Mouse (Mus musculus) naive thymus-derived CD4-positive, alpha-beta T cell, adult 5 months (primary cell): Measurements from ENCODE around the gene Soga3. TPM values are rescaled to one million over a fixed set of nuclear protein-coding genes. Genes with fewer than 3 reads are reported as not detected.

Experiments
- polyA plus RNA-seq: library from polyadenylated mRNA; unstranded; fragments of 100-300 nt; shearing (Covaris generic); gene quantifications from one replicate; pipeline ENCODE4 v1.2.1, GENCODE M21; 2017

Soga3 gene
- not detected for polyA plus RNA-seq

GRCm38 (mm10) chr10:29143566-29144335 lies at the start of gene Soga3:
TSS of gene Soga3 (plus strand) at chr10:29143839.

GRCm38 (mm10) chr10:29198642-29199041 lies 55.0 kb downstream of the Soga3 start, which contains the start of gene Gm49353:
TSS of gene Gm49353 (plus strand) at chr10:29198954.

GRCm38 (mm10) chr10:29211453-29211852 lies 67.8 kb downstream of the Soga3 start, which contains the start of gene 9330159F19Rik:
TSS of gene 9330159F19Rik (plus strand) at chr10:29211606.

Other genes with a start within 250 kb of the Soga3 start
- not detected for gene 2310057J18Rik, start 157.5 kb upstream of the Soga3 start, polyA plus RNA-seq
- not detected for gene Gm49353, start 55.1 kb downstream of the Soga3 start, polyA plus RNA-seq
- gene 9330159F19Rik, start 67.8 kb downstream of the Soga3 start, polyA plus RNA-seq = not detected
- gene Echdc1, start 169.3 kb downstream of the Soga3 start, polyA plus RNA-seq = 9.6 TPM
- gene Rnf146, start 218.6 kb downstream of the Soga3 start, polyA plus RNA-seq = 131 TPM